Mouse (Mus musculus) mouse trophoblast stem cell (cell line): ENCODE results near the gene Lgi2.

Source experiments
- in situ Hi-C, 2 experiments: fragments of 300-500 bp; cut with MseI, MboI; formaldehyde crosslinking; loops; 2 replicates in 1 of 2; 3 replicates in 1 of 2; pipeline ENCODE4 v1.15.1; 2025

Lgi2 gene

DNA sequence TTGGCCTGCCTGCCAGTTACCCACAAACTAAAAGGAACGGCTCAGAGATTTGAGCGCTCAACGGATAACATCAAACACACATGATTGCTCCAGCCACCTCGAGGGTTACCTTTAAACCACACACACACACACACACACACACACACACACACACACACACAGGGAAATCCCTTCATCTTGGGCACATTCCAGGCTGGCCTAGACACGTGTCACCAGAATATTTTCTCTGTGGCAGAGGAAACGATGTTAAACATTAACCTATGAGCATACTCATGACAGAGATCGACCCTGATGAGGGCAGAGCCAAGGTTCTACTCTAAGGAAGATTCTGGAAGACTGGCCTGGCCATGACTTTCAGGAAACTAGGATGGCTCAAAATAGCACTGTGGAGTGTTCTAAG is 29.2 kb downstream of the Lgi2 start:
- in situ Hi-C loops = no loop called here

DNA sequence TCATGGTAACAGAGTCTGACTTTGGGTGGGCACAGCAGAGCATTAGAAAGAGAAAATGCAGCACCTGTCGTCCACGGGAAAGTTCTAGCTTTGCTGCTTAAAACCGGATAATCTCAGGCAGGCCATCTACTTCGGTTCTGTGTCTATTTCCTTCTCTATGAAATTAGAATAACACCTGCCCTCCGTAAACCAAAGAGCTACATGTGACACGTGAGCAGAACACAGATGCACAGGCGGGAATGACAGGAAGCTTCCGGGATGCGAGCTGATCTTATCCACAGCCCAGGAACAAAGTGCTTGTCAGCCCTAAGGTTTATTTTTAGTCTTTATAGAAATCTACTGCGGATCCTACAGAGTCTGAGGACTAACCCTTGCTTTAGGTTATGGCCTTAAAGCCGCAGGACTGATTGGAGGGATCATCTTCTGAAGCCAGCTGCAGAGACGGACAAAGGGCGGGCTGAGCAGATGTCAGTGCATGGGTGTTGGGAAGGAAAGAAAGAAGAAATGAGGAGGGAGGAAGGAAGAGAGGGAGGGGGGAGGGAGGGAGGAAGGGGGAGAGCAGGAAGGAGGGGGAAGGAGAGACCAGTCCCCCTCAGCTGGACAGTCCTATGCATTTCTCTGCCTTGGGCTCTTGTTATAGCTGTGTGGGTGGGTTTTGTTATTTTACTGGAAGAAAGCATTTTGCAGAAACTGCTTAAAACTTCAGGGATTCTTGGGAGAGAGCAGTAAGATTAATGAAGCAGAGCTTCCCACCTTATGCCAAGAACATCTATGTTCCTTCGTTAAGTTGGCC is 31.3 kb downstream of the Lgi2 start:
- in situ Hi-C loops = no loop called here

DNA sequence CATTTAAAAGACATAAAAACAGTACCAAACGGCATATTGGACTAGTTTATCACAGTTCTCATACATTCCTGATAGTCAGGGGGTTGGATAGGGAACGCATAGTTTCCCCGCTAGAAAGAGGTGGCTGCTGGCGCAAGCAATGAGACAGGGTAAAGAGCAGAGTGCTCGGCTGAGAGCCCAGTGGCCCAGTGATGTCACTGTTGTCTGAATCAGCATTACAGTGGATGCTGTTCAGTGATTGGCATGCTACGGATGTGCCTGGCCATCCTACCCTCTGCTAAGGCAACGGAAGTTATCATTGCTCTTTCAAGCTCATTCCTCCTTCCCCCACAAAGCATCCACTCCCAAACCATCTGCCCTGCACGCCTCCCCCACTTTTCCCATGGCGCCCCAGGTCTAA is 32.6 kb downstream of the Lgi2 start:
- in situ Hi-C loops = no loop called here

GRCm38 (mm10) chr5:52528545-52528944 is 37.7 kb downstream of the Lgi2 start:
- in situ Hi-C loops = no loop called here

DNA sequence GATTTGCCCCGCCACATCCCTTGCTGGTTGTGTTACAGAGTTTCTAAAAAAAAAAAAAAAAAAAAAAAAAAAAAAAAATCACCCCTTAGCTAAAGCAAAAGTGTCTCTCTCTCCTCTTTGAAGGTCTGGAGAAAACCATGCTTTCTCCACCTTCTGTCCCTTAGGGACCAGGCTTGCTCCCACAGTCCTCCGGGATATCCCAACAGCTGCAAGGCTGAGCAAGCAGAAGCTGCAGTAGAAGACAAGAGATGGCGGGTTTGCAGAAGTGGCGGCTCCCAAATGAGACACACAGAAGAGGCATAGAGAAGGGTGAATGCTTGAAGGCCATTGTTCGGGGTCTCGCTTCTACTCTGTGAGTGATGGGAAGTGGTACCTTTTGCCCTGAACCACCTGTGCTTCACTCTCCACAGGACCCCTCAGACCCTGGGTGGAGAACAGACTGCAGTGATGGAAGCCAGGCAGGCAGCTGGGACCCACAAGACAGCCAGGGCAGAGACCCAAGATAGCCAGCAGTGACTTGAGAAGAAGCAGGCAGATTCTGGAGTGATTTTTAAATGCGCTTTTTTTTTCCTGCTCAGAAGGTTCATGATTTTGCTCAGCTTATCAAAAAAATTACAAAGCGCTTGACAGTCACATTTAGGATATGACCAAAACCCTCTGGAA is 39.8 kb downstream of the Lgi2 start:
- in situ Hi-C loops = no loop called here

- in situ Hi-C loops = no loop called here
Observed at GRCm38 (mm10) chr5:52524207-52524606, 42.1 kb downstream of the Lgi2 start.

DNA sequence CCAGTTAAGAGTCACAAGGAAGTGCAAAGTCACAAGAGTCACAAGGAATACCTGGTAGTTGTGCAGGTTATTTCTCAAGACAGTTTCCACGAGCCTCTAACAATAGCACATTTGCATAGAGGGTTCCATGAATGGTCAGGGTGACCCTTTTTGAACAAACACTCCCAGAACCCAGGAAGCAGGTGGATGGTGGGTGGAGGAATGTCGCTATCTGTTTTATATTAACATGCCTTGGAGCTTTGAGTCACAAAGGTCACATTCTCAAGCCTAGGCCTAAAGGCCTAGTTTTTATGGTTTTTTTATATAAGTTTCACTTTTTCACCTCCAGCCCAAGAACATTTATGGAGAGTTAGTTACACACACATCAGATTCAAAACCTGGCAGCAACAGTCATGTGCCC is 46.3 kb downstream of the Lgi2 start:
- in situ Hi-C loops = no loop called here

- in situ Hi-C loops = no loop called here
Observed at GRCm38 (mm10) chr5:52516072-52516476, 50.2 kb downstream of the Lgi2 start.

- in situ Hi-C loops = no loop called here
Observed at GRCm38 (mm10) chr5:52515246-52516021, 50.8 kb downstream of the Lgi2 start.

DNA sequence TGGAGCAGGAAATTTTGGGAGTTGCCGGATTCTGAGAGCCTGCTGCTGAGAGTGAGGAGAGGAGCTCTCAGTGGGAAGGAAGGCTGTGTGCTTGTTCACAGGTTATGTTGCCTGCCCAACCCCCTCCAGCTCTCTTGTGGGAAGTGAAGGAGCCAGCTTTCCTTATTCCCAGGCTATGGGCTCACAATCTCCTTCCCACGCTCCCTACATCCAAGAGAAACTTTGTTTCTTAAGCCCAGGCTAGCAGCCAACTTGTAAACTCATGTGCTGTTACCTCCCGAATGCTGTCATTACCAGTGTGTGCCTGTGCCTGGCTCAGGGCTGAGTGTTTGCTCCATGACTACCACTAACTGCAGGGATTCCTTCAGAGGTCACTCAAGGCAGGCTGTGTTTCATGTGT is 55.2 kb downstream of the Lgi2 start:
- in situ Hi-C loops = no loop called here

GRCm38 (mm10) chr5:52509416-52509815 is 56.8 kb downstream of the Lgi2 start:
- in situ Hi-C loops = no loop called here

GRCm38 (mm10) chr5:52504666-52505065 is 61.6 kb downstream of the Lgi2 start:
- in situ Hi-C loops = no loop called here

DNA sequence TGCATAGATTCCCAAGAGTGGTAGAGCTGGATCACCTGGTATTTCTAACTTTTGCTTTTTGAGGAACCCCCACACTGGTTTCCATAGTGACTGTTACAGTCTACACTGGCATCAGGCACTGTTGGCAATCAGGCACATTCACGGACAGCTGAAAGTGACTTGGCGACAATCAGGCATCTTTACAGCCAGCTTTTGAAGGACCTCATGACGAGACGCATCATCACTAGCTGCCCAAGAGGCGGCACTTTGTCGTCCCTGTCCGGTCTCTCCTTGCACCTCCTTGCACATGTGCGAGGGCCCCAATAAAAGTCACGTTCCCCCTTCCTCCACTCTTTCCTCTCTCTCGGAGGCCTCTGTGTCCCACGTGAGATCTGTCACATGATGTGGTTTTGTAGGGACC is 62.1 kb downstream of the Lgi2 start:
- in situ Hi-C loops = no loop called here

DNA sequence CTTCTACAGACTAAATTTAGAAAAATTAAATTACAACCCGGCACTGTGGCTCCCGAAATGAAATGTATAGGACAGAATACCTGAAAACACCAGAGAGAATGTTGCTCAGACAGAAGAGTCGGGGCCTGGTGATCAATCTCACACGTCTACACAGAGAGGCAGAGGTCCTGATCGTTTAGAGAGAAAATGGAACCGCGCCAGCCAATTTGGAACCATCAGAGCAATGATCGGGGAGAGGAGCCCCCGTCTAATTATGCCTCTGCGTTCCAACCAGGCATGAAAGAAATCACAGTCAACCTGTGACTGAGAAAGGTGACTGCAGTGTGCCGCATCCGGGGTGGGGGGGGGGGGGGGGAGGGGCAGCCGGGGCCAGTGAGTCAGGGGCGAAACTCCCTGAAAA is 70.6 kb downstream of the Lgi2 start:
- in situ Hi-C loops = no loop called here

GRCm38 (mm10) chr5:52491496-52491895 is 74.8 kb downstream of the Lgi2 start:
- in situ Hi-C loops = no loop called here

- in situ Hi-C loops = no loop called here
Observed at GRCm38 (mm10) chr5:52487559-52488430, 78.5 kb downstream of the Lgi2 start.
